Mouse (Mus musculus) liver, adult 2 months (tissue): ENCODE data around the gene Dio3. TPM values are rescaled to one million over a fixed set of nuclear protein-coding genes. Genes with fewer than 3 reads are reported as not detected.

Experiments used
- DNase-seq: peaks from one replicate; pipeline ENCODE4 v3.0.0-alpha.2; 2011; ENCODE audit warnings: low read depth, low spot score; ENCODE audit errors: extremely low read depth
- H3K27ac ChIP-seq: fragments of 200-500 bp; replicated peaks from 2 replicates; pipeline ENCODE4 v1.5.1; 2012; ENCODE audit warnings: low read depth, mild to moderate bottlenecking, control low read depth, inconsistent platforms, low read length; ENCODE audit not compliant: insufficient read depth
- H3K27me3 ChIP-seq: fragments of 200-500 bp; 2 replicates; pipeline ENCODE4 v1.6.1; 2012; ENCODE audit warnings: mild to moderate bottlenecking, moderate library complexity, low read length, inconsistent platforms; ENCODE audit not compliant: control insufficient read depth, insufficient read depth
- H3K36me3 ChIP-seq: fragments of 200-500 bp; 2 replicates; pipeline ENCODE4 v1.6.1; 2012; ENCODE audit warnings: low read length, inconsistent platforms; ENCODE audit not compliant: control insufficient read depth, insufficient read depth
- H3K4me1 ChIP-seq: fragments of 200-500 bp; 2 replicates; pipeline ENCODE4 v1.6.1; 2011; ENCODE audit warnings: low read length; ENCODE audit not compliant: control insufficient read depth, insufficient read depth
- H3K4me3 ChIP-seq: fragments of 200-500 bp; 2 replicates; pipeline ENCODE4 v1.5.1; 2011; ENCODE audit warnings: low read depth, mild to moderate bottlenecking, control low read depth, low read length, moderate library complexity; ENCODE audit not compliant: insufficient read depth
- H3K79me2 ChIP-seq: fragments of 200-500 bp; 2 replicates; pipeline ENCODE4 v1.6.1; 2012; ENCODE audit warnings: inconsistent platforms, mild to moderate bottlenecking, low read length, moderate library complexity; ENCODE audit not compliant: control insufficient read depth, insufficient read depth
- H3K9ac ChIP-seq: fragments of 200-500 bp; 2 replicates; pipeline ENCODE4 v1.6.1; 2012; ENCODE audit warnings: low read depth, mild to moderate bottlenecking, control low read depth, inconsistent platforms, low read length
- CTCF ChIP-seq: fragments of 200-500 bp; IDR thresholded peaks from 2 replicates; pipeline ENCODE4 v1.5.1; 2011; ENCODE audit warnings: low read depth, low read length, control low read depth
- POLR2A ChIP-seq: fragments of 200-500 bp; IDR thresholded peaks from 2 replicates; pipeline ENCODE4 v1.6.1; 2011; ENCODE audit warnings: low read length, control low read depth; ENCODE audit not compliant: insufficient read depth; ENCODE audit errors: extremely low read depth
- WGBS: fragments of 180-500 bp; shearing (Covaris S2); methylation state at CpG from one replicate; pipeline ENCODE4 v1.1.7; 2018; 5-methylcytosine and 5-hydroxymethylcytosine counted together
- polyA plus RNA-seq: library from polyadenylated mRNA; depleted of rRNA; stranded (reverse); fragments of >200 nt; gene quantifications from 2 replicates; pipeline ENCODE4 v1.2.3, GENCODE M21; 2012
- total RNA-seq: library from RNA; depleted of rRNA; stranded (reverse); fragments of >200 nt; gene quantifications from 2 replicates; pipeline ENCODE4 v1.2.3, GENCODE M21; 2014

Dio3 gene
- total and polyA plus RNA-seq, 2 experiments: 0.09 to 0.13 TPM

DNA sequence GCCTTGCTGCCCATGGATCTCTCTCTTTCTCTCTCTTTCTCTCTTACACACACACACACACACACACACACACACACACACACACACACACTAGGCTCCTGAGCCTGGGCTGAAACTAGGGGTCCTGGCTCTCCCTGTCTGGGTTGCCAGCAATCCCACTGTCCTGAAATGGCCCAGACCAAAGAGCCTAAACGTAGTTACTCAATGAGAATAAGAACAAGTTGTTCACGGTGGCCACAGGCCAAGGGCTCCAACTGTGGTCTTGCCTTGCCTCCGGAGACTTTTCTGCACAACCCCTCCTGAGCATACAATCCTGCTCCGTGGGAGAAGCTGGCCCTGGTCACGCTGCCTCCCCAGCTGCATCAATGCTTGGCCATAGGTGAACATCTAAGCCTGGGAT, 39.5 kb upstream of the Dio3 start:
- H3K79me2 ChIP-seq: no peaks in the 10 kb centered on the region
- DNase-seq: no peak
- no peak overlapping the region for H3K27ac ChIP-seq
- no peak for TF ChIP-seq POLR2A
- TF ChIP-seq CTCF: no peak
- WGBS: 87% methylated on average over 5 of the region's 5 CpGs
- no peaks in the 10 kb centered on the region for H3K36me3 ChIP-seq
- peaks cover 4% of the 10 kb centered on the region for H3K4me1 ChIP-seq
- no peak overlapping the region for H3K4me3 ChIP-seq
- H3K27me3 ChIP-seq: no peaks in the 10 kb centered on the region
- no peak overlapping the region for H3K9ac ChIP-seq

DNA sequence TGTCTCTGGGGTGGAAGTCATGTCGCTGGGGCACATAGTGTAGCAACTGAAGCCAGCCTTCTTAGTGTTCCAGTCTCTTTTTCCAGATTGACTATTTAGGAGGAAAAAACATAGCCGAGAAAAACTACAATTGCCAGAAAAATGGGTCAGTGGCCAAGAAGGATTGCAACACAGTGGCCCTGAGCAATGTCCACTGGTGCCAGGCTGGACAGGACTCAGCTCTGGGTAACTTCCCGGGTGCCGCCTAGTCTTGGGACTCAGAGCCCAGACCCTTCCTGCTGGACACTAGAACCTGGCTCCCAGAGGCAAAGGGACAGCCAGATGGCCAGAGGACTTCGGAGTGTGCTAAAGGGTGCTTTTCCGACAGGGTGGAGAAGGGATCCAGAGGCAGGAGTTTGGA, 34.3 kb upstream of the Dio3 start:
- H3K36me3 ChIP-seq: no peaks in the 10 kb centered on the region
- 17% methylated on average over 6 of the region's 6 CpGs for WGBS
- peaks cover 6% of the 10 kb centered on the region for H3K4me1 ChIP-seq
- no peaks in the 10 kb centered on the region for H3K27me3 ChIP-seq
- peak overlapping the region; percentile 26; the same call in 1 of the 2 replicates for H3K27ac ChIP-seq
- H3K79me2 ChIP-seq: no peaks in the 10 kb centered on the region
- no peak overlapping the region for H3K9ac ChIP-seq
- DNase-seq: peak; percentile 98
- TF ChIP-seq POLR2A (no peak), CTCF (no peak)
- no peak overlapping the region for H3K4me3 ChIP-seq

DNA sequence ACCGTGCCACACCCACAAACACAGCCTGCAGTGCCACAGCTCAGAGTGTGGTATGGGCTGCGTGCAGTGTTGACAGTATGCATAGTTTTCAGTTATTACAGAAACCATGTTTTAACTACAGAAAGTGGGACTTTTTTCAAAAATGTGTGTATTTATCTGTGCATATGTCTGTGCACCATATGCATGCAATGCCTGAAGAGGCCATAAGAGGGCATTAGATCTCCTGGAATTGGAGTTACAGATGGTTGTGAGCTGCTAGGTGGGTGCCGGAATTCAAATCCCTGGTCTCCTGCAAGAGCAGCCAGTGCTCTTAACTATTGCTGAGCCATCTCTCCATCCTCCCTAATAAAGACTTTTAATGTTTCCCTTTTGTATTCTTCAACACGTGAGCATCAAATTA, 33.4 kb upstream of the Dio3 start:
- H3K9ac ChIP-seq: no peak overlapping the region
- no peak for TF ChIP-seq CTCF
- no peak for TF ChIP-seq POLR2A
- H3K4me3 ChIP-seq: no peak overlapping the region
- WGBS: 96% methylated on average over 4 of the region's 4 CpGs
- DNase-seq: no peak
- H3K27ac ChIP-seq: no peak overlapping the region
- no peaks in the 10 kb centered on the region for H3K27me3 ChIP-seq
- no peaks in the 10 kb centered on the region for H3K36me3 ChIP-seq
- no peaks in the 10 kb centered on the region for H3K79me2 ChIP-seq
- H3K4me1 ChIP-seq: peaks cover 6% of the 10 kb centered on the region

DNA sequence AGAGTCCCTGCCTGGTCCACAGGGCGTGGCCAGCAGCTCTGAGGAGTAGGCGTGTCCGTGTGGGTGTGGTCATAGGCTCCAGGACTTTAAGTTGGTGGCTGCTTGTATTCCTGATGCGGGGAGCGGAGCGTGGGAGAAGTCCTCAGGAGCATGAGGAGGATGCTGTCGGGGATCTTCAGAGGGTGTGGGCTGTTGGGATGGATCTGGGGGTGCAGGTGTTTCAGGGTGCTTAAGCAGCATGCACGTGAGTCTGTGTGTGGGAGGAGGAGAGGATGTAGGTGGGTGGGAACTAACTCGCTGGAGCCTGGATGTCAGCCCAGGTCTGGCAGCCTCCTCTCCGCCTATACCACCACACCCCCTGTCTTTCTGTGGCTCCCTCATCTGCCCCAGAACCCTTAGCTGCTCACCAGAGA, 26.7 kb upstream of the Dio3 start:
- no peak overlapping the region for H3K4me3 ChIP-seq
- H3K36me3 ChIP-seq: no peaks in the 10 kb centered on the region
- no peaks in the 10 kb centered on the region for H3K79me2 ChIP-seq
- H3K4me1 ChIP-seq: no peaks in the 10 kb centered on the region
- DNase-seq: no peak
- H3K27me3 ChIP-seq: no peaks in the 10 kb centered on the region
- WGBS: 46% methylated on average over 10 of the region's 10 CpGs
- no peak for TF ChIP-seq POLR2A
- no peak for TF ChIP-seq CTCF
- no peak overlapping the region for H3K27ac ChIP-seq
- no peak overlapping the region for H3K9ac ChIP-seq

DNA sequence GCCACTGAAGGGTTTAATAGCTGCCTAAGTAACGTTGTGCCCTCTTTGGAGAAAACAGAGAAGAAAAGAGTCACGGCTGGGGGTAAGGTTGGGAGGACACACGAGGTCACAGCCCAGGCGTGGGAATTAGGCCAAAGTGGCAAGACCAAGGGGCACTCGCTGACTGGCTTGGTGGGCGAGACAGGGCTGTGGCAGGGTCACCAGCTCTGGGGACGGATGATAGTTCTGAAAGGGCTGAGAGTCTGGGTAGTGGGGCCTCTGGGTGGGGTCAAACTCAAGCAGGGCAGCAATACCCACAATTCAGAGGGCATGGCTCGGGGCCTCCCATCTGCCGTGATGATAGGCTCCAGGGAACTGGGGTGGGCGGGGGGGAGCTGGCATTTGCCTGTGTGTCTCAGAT, 23.1 kb upstream of the Dio3 start:
- 86% methylated on average over 10 of the region's 10 CpGs for WGBS
- Histone ChIP-seq H3K36me3 (no peaks in the 10 kb centered on the region), H3K9ac (no peak overlapping the region), H3K27ac (no peak overlapping the region), H3K4me1 (no peaks in the 10 kb centered on the region), H3K27me3 (no peaks in the 10 kb centered on the region), H3K4me3 (no peak overlapping the region), H3K79me2 (no peaks in the 10 kb centered on the region)
- TF ChIP-seq POLR2A (no peak), CTCF (no peak)
- no peak for DNase-seq

DNA sequence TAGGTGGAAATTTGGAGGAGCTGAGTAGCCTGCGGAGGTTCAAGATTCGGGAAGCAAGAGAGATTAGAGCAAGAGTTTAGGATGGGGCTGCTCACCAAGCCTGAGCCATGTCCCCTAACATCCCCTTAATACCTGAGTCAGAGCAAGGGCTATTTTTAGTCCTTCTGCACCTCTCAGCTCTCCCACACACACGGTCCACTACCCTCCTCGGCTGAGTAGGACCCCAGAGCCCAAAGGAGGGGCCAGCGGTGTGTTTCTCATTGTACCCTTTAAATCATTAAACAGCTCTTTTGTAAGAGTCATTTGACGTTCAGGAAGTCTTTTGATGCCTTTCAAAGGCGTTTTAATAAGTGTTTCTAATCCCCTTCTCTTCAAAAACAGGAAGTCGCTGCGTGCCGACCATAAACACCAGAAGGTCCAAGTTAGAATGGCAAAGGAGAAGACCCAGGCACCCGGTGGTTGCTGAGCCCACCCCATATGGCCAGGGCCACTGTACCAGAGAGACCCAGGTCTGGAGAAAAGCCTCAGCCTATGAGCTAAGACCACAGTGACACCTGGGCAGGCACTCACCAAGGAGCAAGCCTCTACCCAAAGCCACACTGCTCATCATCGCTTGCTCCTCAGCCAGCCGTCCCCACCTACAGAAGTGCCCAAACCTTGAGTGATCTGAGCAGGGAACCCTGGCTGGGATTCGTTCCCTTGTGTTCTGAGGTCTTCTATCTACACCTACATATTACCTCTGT, 22.2 kb upstream of the Dio3 start:
- TF ChIP-seq POLR2A (no peak), CTCF (no peak)
- WGBS: 73% methylated on average over 14 of the region's 14 CpGs

More for the DNA sequence above, 22.2 kb upstream of the Dio3 start:
- H3K4me1 ChIP-seq: no peaks in the 10 kb centered on the region
- no peak for DNase-seq
- H3K27me3 ChIP-seq: no peaks in the 10 kb centered on the region
- no peak overlapping the region for H3K27ac ChIP-seq
- H3K9ac ChIP-seq: no peak overlapping the region
- no peaks in the 10 kb centered on the region for H3K36me3 ChIP-seq
- no peaks in the 10 kb centered on the region for H3K79me2 ChIP-seq
- no peak overlapping the region for H3K4me3 ChIP-seq
